Mouse (Mus musculus): Measurements from ENCODE around the gene Pla2g16. TPM values are rescaled to one million over a fixed set of nuclear protein-coding genes. Genes with fewer than 3 reads are reported as not detected.
A peak's percentile ranks its signal among the peaks of the same experiment; 100 is the strongest.

Gene Pla2g16
- total RNA-seq, 2 experiments from 2014 or later = 25.6 to 29.6 TPM

GRCm38 (mm10) chr19:7606801-7607689 lies 49.8 kb downstream of the Pla2g16 start, which contains the start of gene Lgals12:
Lgals12 (minus strand) TSS chr19:7607193.
- ATAC-seq (replicated peaks; ENCODE audit: low FRiP score, low TSS enrichment, poor library complexity, severe bottlenecking) = no peak

DNA sequence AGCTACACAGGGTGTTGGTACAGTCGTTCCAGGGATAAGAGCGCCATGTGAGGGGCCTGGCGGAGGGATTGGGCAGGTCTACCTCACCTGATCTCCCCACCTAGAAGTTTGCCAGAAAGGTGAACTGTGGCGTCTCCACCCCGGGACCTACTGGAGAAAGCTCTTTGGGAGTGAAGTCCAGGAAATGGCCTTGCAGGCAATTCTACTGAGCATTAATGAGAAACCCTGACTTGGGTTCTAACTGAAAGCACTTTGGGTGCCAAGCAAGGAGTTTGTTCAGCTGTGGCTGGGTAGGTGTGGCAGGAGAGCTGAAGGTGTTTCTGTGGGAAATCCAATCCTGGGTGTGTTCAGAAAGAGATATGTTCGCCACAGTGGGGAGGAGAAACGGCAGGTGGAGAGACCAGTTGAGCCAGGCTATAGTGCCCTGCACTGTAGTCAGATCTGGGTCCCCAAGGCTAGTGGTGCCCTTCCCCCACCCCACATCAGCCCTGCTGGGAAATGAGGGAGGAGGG lies 50.5 kb downstream of the Pla2g16 start:
- no peak for ATAC-seq (replicated peaks; ENCODE audit: low FRiP score, low TSS enrichment, poor library complexity, severe bottlenecking)

DNA sequence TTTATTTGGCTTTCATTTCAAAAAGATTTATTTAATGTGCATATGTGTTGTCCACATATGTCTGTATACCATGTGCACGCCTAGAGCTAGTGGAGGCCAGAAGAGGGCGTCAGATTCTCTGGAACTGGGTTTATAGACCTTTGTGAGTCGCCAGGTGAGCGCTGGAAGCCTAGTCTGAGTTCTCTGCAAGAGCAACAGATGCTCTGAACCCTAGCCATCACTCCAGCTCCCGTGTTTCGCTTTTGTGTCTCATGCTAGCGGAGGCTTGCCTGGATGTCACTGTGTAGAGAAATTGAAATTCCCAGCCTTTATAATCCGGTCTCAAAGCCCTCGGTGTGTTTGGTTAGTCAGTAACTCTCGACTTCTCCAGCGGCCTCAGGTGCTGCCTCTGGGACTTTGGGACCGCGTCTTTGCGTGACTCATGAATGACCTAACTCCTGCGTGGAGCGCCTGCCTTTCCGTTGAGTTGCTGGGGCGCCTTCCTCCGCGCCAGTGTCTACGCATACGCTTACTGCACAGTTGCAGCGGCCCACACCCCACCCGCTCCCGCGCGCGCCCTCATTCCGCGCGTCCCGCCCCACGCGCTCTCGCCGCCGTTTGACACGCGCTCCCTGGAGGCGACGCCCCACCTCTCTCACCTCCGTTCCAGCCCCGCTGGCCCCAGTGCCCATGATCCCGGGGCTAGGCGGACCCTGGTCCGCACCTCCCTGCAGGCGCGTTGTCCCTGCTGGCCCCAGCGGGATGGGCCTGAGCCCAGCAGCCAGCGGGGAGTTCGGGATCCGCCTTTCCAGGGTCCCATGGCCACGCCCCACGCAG lies 54.9 kb downstream of the Pla2g16 start, which contains the start of gene Hrasls5:
Gene Hrasls5, plus strand, starts transcription at position 600 of the 816 bp plus-strand sequence.
- ATAC-seq (replicated peaks; ENCODE audit: low FRiP score, low TSS enrichment, poor library complexity, severe bottlenecking) = peak; percentile 21; the same call in 1 of the 2 replicates

GRCm38 (mm10) chr19:7613151-7613550 lies 55.9 kb downstream of the Pla2g16 start:
- ATAC-seq (replicated peaks; ENCODE audit: low FRiP score, low TSS enrichment, poor library complexity, severe bottlenecking) = no peak

- ATAC-seq (replicated peaks; ENCODE audit: low FRiP score, low TSS enrichment, poor library complexity, severe bottlenecking) = no peak
Observed at GRCm38 (mm10) chr19:7616231-7616930, 59.1 kb downstream of the Pla2g16 start.

DNA sequence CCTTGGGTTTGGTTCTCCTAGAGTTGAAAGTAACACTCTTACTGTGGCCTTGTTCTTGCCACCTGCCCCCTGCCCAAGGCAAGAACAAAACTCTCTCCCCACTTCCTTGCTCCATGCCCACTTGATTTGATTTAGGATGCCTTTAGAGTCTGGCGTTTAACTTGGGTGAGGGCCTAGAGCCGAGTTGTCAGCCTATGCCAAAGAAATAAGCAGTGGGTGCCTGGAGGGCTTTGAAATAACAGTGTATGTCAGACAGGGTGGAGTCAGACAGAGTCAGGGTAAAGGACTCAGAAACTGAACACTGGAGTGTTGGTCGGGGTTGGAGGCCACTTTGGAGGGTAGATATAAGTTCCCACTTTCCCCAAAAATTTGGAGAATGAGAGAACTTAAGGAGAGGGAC lies 59.8 kb downstream of the Pla2g16 start:
- no peak for ATAC-seq (replicated peaks; ENCODE audit: low FRiP score, low TSS enrichment, poor library complexity, severe bottlenecking)

GRCm38 (mm10) chr19:7617696-7618095 lies 60.4 kb downstream of the Pla2g16 start:
- 0 out of 2 replicates have a peak, but pooled peaks have one; percentile 37 for ATAC-seq (replicated peaks; ENCODE audit: low FRiP score, low TSS enrichment, poor library complexity, severe bottlenecking)

- no peak for ATAC-seq (replicated peaks; ENCODE audit: low FRiP score, low TSS enrichment, poor library complexity, severe bottlenecking)
Observed at GRCm38 (mm10) chr19:7633021-7633420, 75.8 kb downstream of the Pla2g16 start.

DNA sequence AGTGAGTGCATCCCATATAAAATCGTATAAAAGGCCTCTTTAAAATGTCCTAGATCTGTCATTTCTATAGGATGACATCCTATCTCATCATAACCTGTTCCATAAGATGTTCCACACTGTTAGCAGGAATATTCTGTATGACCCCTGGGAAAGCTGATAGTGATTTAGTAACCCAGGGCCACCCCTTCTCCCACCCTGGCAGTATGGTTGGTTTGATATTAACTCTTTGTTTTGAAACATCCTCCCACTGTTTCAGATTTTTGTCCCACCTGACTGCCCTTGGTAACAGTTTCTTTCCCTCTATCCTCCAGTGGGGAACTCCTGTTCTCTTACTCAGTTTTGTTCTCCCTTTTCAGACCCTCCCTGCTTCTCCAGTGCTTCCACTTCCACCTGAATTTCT lies 76.5 kb downstream of the Pla2g16 start:
- no peak for ATAC-seq (replicated peaks; ENCODE audit: low FRiP score, low TSS enrichment, poor library complexity, severe bottlenecking)

Other genes with a start within 250 kb of the Pla2g16 start
- gene Mark2, start 215.6 kb upstream of the Pla2g16 start, total RNA-seq (2014; fragmentation: Nextera tagmentation) = 57.1 and 106 TPM in 2 replicates
- gene Mark2, start 215.6 kb upstream of the Pla2g16 start, total RNA-seq (2017) = 14.6 and 28.7 TPM in 2 replicates
- 15.7 and 23.7 TPM in 2 replicates for gene Spindoc, start 174.5 kb upstream of the Pla2g16 start, total RNA-seq (2014; fragmentation: Nextera tagmentation)
- gene Spindoc, start 174.5 kb upstream of the Pla2g16 start, total RNA-seq (2017) = 6.2 and 15.9 TPM in 2 replicates
- 4.6 and 9.4 TPM in 2 replicates for gene 2700081O15Rik, start 139.8 kb upstream of the Pla2g16 start, total RNA-seq (2014; fragmentation: Nextera tagmentation)
- gene 2700081O15Rik, start 139.8 kb upstream of the Pla2g16 start, total RNA-seq (2017) = 3.0 and 7.0 TPM in 2 replicates
- 79.7 and 98.2 TPM in 2 replicates for gene Rtn3, start 74.2 kb upstream of the Pla2g16 start, total RNA-seq (2014; fragmentation: Nextera tagmentation)
- 54.8 and 58.5 TPM in 2 replicates for gene Rtn3, start 74.2 kb upstream of the Pla2g16 start, total RNA-seq (2017)
- 59.2 and 60.3 TPM in 2 replicates for gene Atl3, start 63.4 kb upstream of the Pla2g16 start, total RNA-seq (2014; fragmentation: Nextera tagmentation)
- 73.8 and 99.0 TPM in 2 replicates for gene Atl3, start 63.4 kb upstream of the Pla2g16 start, total RNA-seq (2017)
- not detected in 2 replicates for gene Lgals12, start 49.7 kb downstream of the Pla2g16 start, total RNA-seq (2014; fragmentation: Nextera tagmentation)
- gene Lgals12, start 49.7 kb downstream of the Pla2g16 start, total RNA-seq (2017) = not detected in 2 replicates
- gene Hrasls5, start 55.1 kb downstream of the Pla2g16 start, total RNA-seq (2014; fragmentation: Nextera tagmentation) = not detected in 2 replicates
- not detected in 2 replicates for gene Hrasls5, start 55.1 kb downstream of the Pla2g16 start, total RNA-seq (2017)
- not detected in 2 replicates for gene Slc22a19, start 153.9 kb downstream of the Pla2g16 start, total RNA-seq (2014; fragmentation: Nextera tagmentation)
- gene Slc22a19, start 153.9 kb downstream of the Pla2g16 start, total RNA-seq (2017) = not detected in 2 replicates
- gene Slc22a26, start 245.2 kb downstream of the Pla2g16 start, total RNA-seq (2014; fragmentation: Nextera tagmentation) = not detected in 2 replicates
- gene Slc22a26, start 245.2 kb downstream of the Pla2g16 start, total RNA-seq (2017) = not detected in 2 replicates

All from megakaryocyte-erythroid progenitor cell, adult 5-6 weeks (primary cell).